23 mouse cellular contexts compared by ENCODE assay signal in genomic region chr13:28516636-28517035, GRCm38 (mm10).
DNase-seq lines count a peak whose midpoint lies in the region; ATAC-seq lines count a peak whose summit lies in the region.
"Had no signal": no experiment of that assay in that cellular context is flagged by ENCODE, and none has a peak within 500 bp of the region (broad histone marks: within the 10 kb centered on the region; RNA-seq: fewer than 3 reads in every experiment).

No protein-coding gene starts in this region.

- no peak overlapping the region for H3K27ac ChIP-seq in forebrain, embryonic 14.5 days (ENCODE audit: low read depth, low read length)
- H3K27ac ChIP-seq in forebrain, embryonic 12.5 days, result no peak overlapping the region
- H3K27ac ChIP-seq: hindbrain, postnatal 0 days; kidney, embryonic 15.5 days; stomach, embryonic 15.5 days had no signal

- no peak overlapping the region for H3K9ac ChIP-seq in forebrain, embryonic 14.5 days (ENCODE audit: low read length)
- no peak overlapping the region for H3K9ac ChIP-seq in forebrain, embryonic 12.5 days
- H3K9ac ChIP-seq: embryonic facial prominence, embryonic 13.5 days; kidney, embryonic 15.5 days; stomach, embryonic 15.5 days had no signal

- H3K36me3 ChIP-seq in forebrain, embryonic 14.5 days (ENCODE audit: control insufficient read depth, insufficient read depth, low read length), result no peaks in the 10 kb centered on the region
- H3K36me3 ChIP-seq in forebrain, embryonic 12.5 days (replicated peaks), result no peaks in the 10 kb centered on the region
- H3K36me3 ChIP-seq: kidney, embryonic 15.5 days; stomach, embryonic 15.5 days had no signal

- WGBS in forebrain, embryonic 14.5 days, result 56% methylated on average over 2 of the region's 2 CpGs
- 51% methylated on average over 2 of the region's 2 CpGs for WGBS in forebrain, embryonic 12.5 days

- H3K4me2 ChIP-seq in forebrain, embryonic 14.5 days (ENCODE audit: low read length), result no peak overlapping the region
- no peak overlapping the region for H3K4me2 ChIP-seq in forebrain, embryonic 12.5 days
- H3K4me2 ChIP-seq: embryonic facial prominence, embryonic 13.5 days; kidney, embryonic 15.5 days; stomach, embryonic 15.5 days had no signal

- H3K4me3 ChIP-seq in forebrain, embryonic 14.5 days (ENCODE audit: low read depth, low read length), result no peak overlapping the region
- H3K4me3 ChIP-seq in forebrain, embryonic 12.5 days (replicated peaks), result no peak overlapping the region
- H3K4me3 ChIP-seq: embryonic facial prominence, embryonic 13.5 days; kidney, embryonic 15.5 days; stomach, embryonic 15.5 days had no signal

- peak; percentile 27 for DNase-seq in forebrain, embryonic 14.5 days (ENCODE audit: low spot score)
- DNase-seq in thymus, postnatal 25 days, result peak; percentile 51
- no peak for DNase-seq in liver
- DNase-seq in frontal cortex, postnatal 25 days (ENCODE audit: low spot score in 2 of 2), result no peak
- no peak for DNase-seq in Muller cell, postnatal 12 days (ENCODE audit: inconsistent ontology term)
- DNase-seq: adrenal gland, adult 2 months; cerebellum, adult 9-10 months; gastrocnemius, postnatal 36 days; heart, postnatal 36 days; layer of hippocampus, postnatal 36 days; lung, adult 18-20 months; lung, postnatal 14 days; right cerebral cortex, postnatal 14 days; spleen, adult 18-20 months had no signal

- ATAC-seq in forebrain, embryonic 14.5 days, result 0 out of 2 replicates have a peak, but pooled peaks have one; percentile 13
- ATAC-seq in forebrain, embryonic 12.5 days (ENCODE audit: low FRiP score), result no peak
- peak; percentile 16; the same call in 1 of the 2 replicates for ATAC-seq in common myeloid progenitor, adult 5-6 weeks (replicated peaks; ENCODE audit: low read depth, poor library complexity, severe bottlenecking)
- peak; percentile 50 for ATAC-seq in megakaryocyte, adult 5-6 weeks (ENCODE audit: poor library complexity, severe bottlenecking)
- ATAC-seq: hindbrain, postnatal 0 days; intestine, postnatal 0 days; midbrain, embryonic 16.5 days had no signal

- no peaks in the 10 kb centered on the region for H3K9me3 ChIP-seq in forebrain, embryonic 14.5 days (replicated peaks; ENCODE audit: control insufficient read depth, low read length)
- H3K9me3 ChIP-seq in forebrain, embryonic 12.5 days, result no peaks in the 10 kb centered on the region
- H3K9me3 ChIP-seq: embryonic facial prominence, embryonic 13.5 days; kidney, embryonic 15.5 days; stomach, embryonic 15.5 days had no signal

- H3K27me3 ChIP-seq in forebrain, embryonic 14.5 days (replicated peaks; ENCODE audit: control insufficient read depth, insufficient read depth, low read length), result no peaks in the 10 kb centered on the region
- no peaks in the 10 kb centered on the region for H3K27me3 ChIP-seq in forebrain, embryonic 12.5 days
- H3K27me3 ChIP-seq: embryonic facial prominence, embryonic 13.5 days; kidney, embryonic 15.5 days; stomach, embryonic 15.5 days had no signal

- H3K4me1 ChIP-seq in forebrain, embryonic 14.5 days (ENCODE audit: control insufficient read depth, insufficient read depth, low read length), result peaks cover 11% of the 10 kb centered on the region; the same call in 1 of the 2 replicates
- H3K4me1 ChIP-seq in forebrain, embryonic 12.5 days, result peaks cover 14% of the 10 kb centered on the region
- H3K4me1 ChIP-seq: stomach, embryonic 15.5 days had no signal

Comparison
In these comparisons a context has a peak if more than half of its experiments do, and no peak if none do; other contexts are left out.
1. DNase-seq: peak in forebrain, embryonic 14.5 days (single experiment) and thymus, postnatal 25 days (single experiment); none in liver (single experiment), frontal cortex, postnatal 25 days (0 of 2) and Muller cell, postnatal 12 days (single experiment).